Mouse (Mus musculus) brain, adult 2 months (tissue): ENCODE results near the gene Cacna1e.

ENCODE experiments used
- DNase-seq: peaks from one replicate; pipeline ENCODE4 v3.0.0; 2011; ENCODE audit warnings: low read depth, low spot score

The Cacna1e gene

GRCm38 (mm10) chr1:154635766-154636165 lies 248.5 kb downstream of the Cacna1e start:
- peak; percentile 86 for DNase-seq

- DNase-seq = no peak
Observed at GRCm38 (mm10) chr1:154632886-154633285, 251.4 kb downstream of the Cacna1e start.

- DNase-seq = peak; percentile 86
Observed at GRCm38 (mm10) chr1:154622666-154623653, 261.3 kb downstream of the Cacna1e start.

GRCm38 (mm10) chr1:154617743-154618455 lies 266.4 kb downstream of the Cacna1e start:
- DNase-seq = no peak

- DNase-seq = peak; percentile 69
Observed at GRCm38 (mm10) chr1:154615759-154616158, 268.5 kb downstream of the Cacna1e start.

GRCm38 (mm10) chr1:154608516-154608915 lies 275.8 kb downstream of the Cacna1e start:
- no peak for DNase-seq

- peak; percentile 33 for DNase-seq
Observed at GRCm38 (mm10) chr1:154607406-154607805, 276.9 kb downstream of the Cacna1e start.

- DNase-seq = peak; percentile 57
Observed at GRCm38 (mm10) chr1:154605601-154606000, 278.7 kb downstream of the Cacna1e start.

- no peak for DNase-seq
Observed at GRCm38 (mm10) chr1:154603781-154604180, 280.5 kb downstream of the Cacna1e start.

- peak; percentile 55 for DNase-seq
Observed at GRCm38 (mm10) chr1:154602531-154602930, 281.8 kb downstream of the Cacna1e start.

- DNase-seq = peak; percentile 53
Observed at GRCm38 (mm10) chr1:154582516-154582915, 301.8 kb downstream of the Cacna1e start.

- no peak for DNase-seq
Observed at GRCm38 (mm10) chr1:154579929-154580328, 304.4 kb downstream of the Cacna1e start.

GRCm38 (mm10) chr1:154578748-154579147 lies 305.6 kb downstream of the Cacna1e start:
- no peak for DNase-seq

- peak; percentile 83 for DNase-seq
Observed at GRCm38 (mm10) chr1:154576418-154576817, 307.9 kb downstream of the Cacna1e start.

- peak; percentile 54 for DNase-seq
Observed at GRCm38 (mm10) chr1:154566026-154566425, 318.3 kb downstream of the Cacna1e start.

GRCm38 (mm10) chr1:154555811-154556210 lies 328.5 kb downstream of the Cacna1e start:
- DNase-seq = peak; percentile 72

GRCm38 (mm10) chr1:154553132-154553531 lies 331.2 kb downstream of the Cacna1e start:
- peak; percentile 54 for DNase-seq

- no peak for DNase-seq
Observed at GRCm38 (mm10) chr1:154537445-154537844, 346.9 kb downstream of the Cacna1e start.

- no peak for DNase-seq
Observed at GRCm38 (mm10) chr1:154536763-154537162, 347.5 kb downstream of the Cacna1e start.

- peak; percentile 81 for DNase-seq
Observed at GRCm38 (mm10) chr1:154532987-154533940, 351.0 kb downstream of the Cacna1e start.

GRCm38 (mm10) chr1:154529666-154530065 lies 354.6 kb downstream of the Cacna1e start:
- peak; percentile 61 for DNase-seq
